Mouse (Mus musculus) stomach, postnatal 0 days (tissue): ENCODE results near the gene Nxpe4.

ENCODE experiments used
- CTCF ChIP-seq: IDR thresholded peaks from 2 replicates; pipeline ENCODE4 v1.5.1; 2016; ENCODE audit warnings: antibody characterized with exemption, low read depth, mild to moderate bottlenecking, moderate library complexity
- EP300 ChIP-seq: optimal IDR thresholded peaks from 2 replicates; pipeline ENCODE3; 2016; ENCODE audit warnings: antibody characterized with exemption

- TF ChIP-seq CTCF (no peak), EP300 (no peak)
Measured at GRCm38 (mm10) chr9:48421029-48421428, 259.2 kb downstream of the Nxpe4 start.
